ENCODE assay signal across 10 mouse cellular contexts in genomic region chr5:51144842-51145241, GRCm38 (mm10).
"Had no signal": no experiment of that assay in that cellular context is flagged by ENCODE, and none has a peak within 500 bp of the region (broad histone marks: within the 10 kb centered on the region; RNA-seq: fewer than 3 reads in every experiment).

No protein-coding gene starts in this region.

- H3K4me1 ChIP-seq: hindbrain, embryonic 12.5 days; limb, embryonic 13.5 days; midbrain, embryonic 12.5 days had no signal

- H3K27me3 ChIP-seq: hindbrain, embryonic 12.5 days; limb, embryonic 13.5 days; midbrain, embryonic 12.5 days had no signal

- H3K36me3 ChIP-seq: hindbrain, embryonic 12.5 days; limb, embryonic 13.5 days; midbrain, embryonic 12.5 days had no signal

- ATAC-seq: hindbrain, embryonic 16.5 days; inflammation-experienced regulatory T-cells, adult 6 months; midbrain, embryonic 16.5 days had no signal

- H3K4me2 ChIP-seq: hindbrain, embryonic 12.5 days; limb, embryonic 13.5 days; midbrain, embryonic 12.5 days had no signal

- DNase-seq: left cerebral cortex, postnatal 4 days; lung, adult 18-20 months; right cerebral cortex, postnatal 14 days; thymus, postnatal 4 days had no signal

- H3K4me3 ChIP-seq: hindbrain, embryonic 12.5 days; limb, embryonic 13.5 days; midbrain, embryonic 12.5 days had no signal

- H3K27ac ChIP-seq: hindbrain, embryonic 12.5 days; limb, embryonic 13.5 days; midbrain, embryonic 12.5 days had no signal

- H3K9ac ChIP-seq: hindbrain, embryonic 12.5 days; limb, embryonic 13.5 days; midbrain, embryonic 12.5 days had no signal

- H3K9me3 ChIP-seq: hindbrain, embryonic 12.5 days; limb, embryonic 13.5 days; midbrain, embryonic 12.5 days had no signal
